Mouse (Mus musculus): ENCODE results near the gene Birc7.

DNA sequence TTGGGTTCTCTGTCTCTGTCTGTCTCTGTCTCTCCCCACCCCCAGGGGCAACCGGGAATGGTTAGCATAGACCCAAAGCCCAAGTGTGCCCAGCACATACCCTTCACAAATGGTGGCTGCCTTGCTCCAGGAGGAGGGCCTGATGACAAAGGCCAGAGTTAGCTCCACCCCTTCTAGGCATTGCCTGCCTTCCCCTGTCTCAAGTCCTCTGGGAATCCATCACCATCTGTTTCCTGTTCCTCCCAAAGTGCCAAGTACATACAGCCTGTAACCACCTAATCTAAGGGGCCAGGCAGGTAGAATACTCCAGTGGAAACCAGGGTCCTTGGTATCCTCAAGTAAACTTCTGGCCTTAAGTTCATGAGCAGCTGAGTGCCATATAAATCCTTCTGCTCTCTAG lies 3.6 kb downstream of the Birc7 start:
- TF ChIP-seq EP300 (IDR thresholded peaks at IDR 0.05; ENCODE audit: insufficient read depth, low read depth, low read length) (no peak), CTCF (IDR thresholded peaks at IDR 0.05) (no peak)
